Mouse (Mus musculus): ENCODE measurements at regions not wholly inside any gene's neighbourhood (a gene's known extent, or its start where the extent isn't known, plus 50 kb on each side); places are given as distances from the start of the nearest gene placed in this dataset.

DNA sequence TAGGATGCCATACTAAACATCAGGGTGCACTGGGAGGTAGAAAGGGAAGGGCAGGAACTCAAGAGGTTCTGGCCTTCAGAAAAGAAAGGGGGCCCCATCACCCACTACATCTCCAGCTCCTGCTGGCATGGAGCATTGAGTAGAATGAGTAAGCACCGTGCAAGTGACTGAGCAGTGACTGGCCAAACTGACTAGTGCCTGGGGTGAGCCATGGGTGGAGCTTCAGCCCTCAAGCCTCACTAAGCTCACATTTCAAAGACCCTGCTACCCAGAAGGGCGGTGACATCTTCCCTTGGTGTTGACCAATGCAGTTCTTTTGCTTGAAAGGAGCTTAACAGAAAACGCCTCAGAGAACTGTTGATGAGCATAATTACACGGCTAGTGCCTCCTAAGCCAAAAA, 80.0 kb upstream of the Egln3 start:
- Histone ChIP-seq H3K4me1 (ENCODE audit: control insufficient read depth, insufficient read depth, insufficient read length, low read length) (no peaks in the 10 kb centered on the region), H3K27ac (ENCODE audit: insufficient read depth, low read depth, low read length) (no peak overlapping the region), H3K4me3 (ENCODE audit: low read depth, low read length) (no peak overlapping the region), H3K27me3 (ENCODE audit: control insufficient read depth, insufficient read depth, low read length) (no peaks in the 10 kb centered on the region), H3K36me3 (ENCODE audit: control insufficient read depth, insufficient read depth, low read length) (no peaks in the 10 kb centered on the region)
- TF ChIP-seq CTCF (IDR thresholded peaks at IDR 0.05; ENCODE audit: extremely low read depth, insufficient read length, insufficient replicate concordance, low read depth, low read length): no peak
- no peak for TF ChIP-seq POLR2A (IDR thresholded peaks at IDR 0.05; ENCODE audit: low read depth, low read length)
- 75% methylated on average over 4 of the region's 4 CpGs for WGBS

- Histone ChIP-seq H3K27me3 (ENCODE audit: control insufficient read depth, insufficient read depth, low read length) (no peaks in the 10 kb centered on the region), H3K4me3 (ENCODE audit: low read depth, low read length) (no peak overlapping the region), H3K4me1 (ENCODE audit: control insufficient read depth, insufficient read depth, insufficient read length, low read length) (no peaks in the 10 kb centered on the region), H3K27ac (ENCODE audit: insufficient read depth, low read depth, low read length) (no peak overlapping the region), H3K36me3 (ENCODE audit: control insufficient read depth, insufficient read depth, low read length) (no peaks in the 10 kb centered on the region)
- WGBS: 73% methylated on average over 1 of the region's 1 CpGs
- TF ChIP-seq POLR2A (IDR thresholded peaks at IDR 0.05; ENCODE audit: low read depth, low read length): no peak
- no peak for TF ChIP-seq CTCF (IDR thresholded peaks at IDR 0.05; ENCODE audit: extremely low read depth, insufficient read length, insufficient replicate concordance, low read depth, low read length)
These were observed 79.4 kb upstream of the Egln3 start for GRCm38 (mm10) chr12:54283011-54283410.

- no peak for TF ChIP-seq POLR2A (IDR thresholded peaks at IDR 0.05; ENCODE audit: low read depth, low read length)
- TF ChIP-seq CTCF (IDR thresholded peaks at IDR 0.05; ENCODE audit: extremely low read depth, insufficient read length, insufficient replicate concordance, low read depth, low read length): no peak
- Histone ChIP-seq H3K4me1 (ENCODE audit: control insufficient read depth, insufficient read depth, insufficient read length, low read length) (no peaks in the 10 kb centered on the region), H3K36me3 (ENCODE audit: control insufficient read depth, insufficient read depth, low read length) (no peaks in the 10 kb centered on the region), H3K4me3 (ENCODE audit: low read depth, low read length) (no peak overlapping the region), H3K27ac (ENCODE audit: insufficient read depth, low read depth, low read length) (no peak overlapping the region), H3K27me3 (ENCODE audit: control insufficient read depth, insufficient read depth, low read length) (no peaks in the 10 kb centered on the region)
- whole genome bisulfite sequencing: 85% methylated on average over 4 of the region's 4 CpGs
These were observed 78.7 kb upstream of the Egln3 start for GRCm38 (mm10) chr12:54282281-54282921.

GRCm38 (mm10) chr12:54280457-54280856, 76.8 kb upstream of the Egln3 start:
- Histone ChIP-seq H3K4me3 (ENCODE audit: low read depth, low read length) (no peak overlapping the region), H3K27ac (ENCODE audit: insufficient read depth, low read depth, low read length) (no peak overlapping the region), H3K36me3 (ENCODE audit: control insufficient read depth, insufficient read depth, low read length) (no peaks in the 10 kb centered on the region), H3K27me3 (ENCODE audit: control insufficient read depth, insufficient read depth, low read length) (no peaks in the 10 kb centered on the region), H3K4me1 (ENCODE audit: control insufficient read depth, insufficient read depth, insufficient read length, low read length) (peaks cover 8% of the 10 kb centered on the region)
- 71% methylated on average over 4 of the region's 4 CpGs for WGBS
- TF ChIP-seq POLR2A (IDR thresholded peaks at IDR 0.05; ENCODE audit: low read depth, low read length) (no peak), CTCF (IDR thresholded peaks at IDR 0.05; ENCODE audit: extremely low read depth, insufficient read length, insufficient replicate concordance, low read depth, low read length) (no peak)

GRCm38 (mm10) chr12:54280001-54280400, 76.3 kb upstream of the Egln3 start:
- Histone ChIP-seq H3K27me3 (ENCODE audit: control insufficient read depth, insufficient read depth, low read length) (no peaks in the 10 kb centered on the region), H3K27ac (ENCODE audit: insufficient read depth, low read depth, low read length) (no peak overlapping the region), H3K4me3 (ENCODE audit: low read depth, low read length) (no peak overlapping the region), H3K36me3 (ENCODE audit: control insufficient read depth, insufficient read depth, low read length) (no peaks in the 10 kb centered on the region), H3K4me1 (ENCODE audit: control insufficient read depth, insufficient read depth, insufficient read length, low read length) (peaks cover 8% of the 10 kb centered on the region)
- TF ChIP-seq POLR2A (IDR thresholded peaks at IDR 0.05; ENCODE audit: low read depth, low read length) (no peak), CTCF (IDR thresholded peaks at IDR 0.05; ENCODE audit: extremely low read depth, insufficient read length, insufficient replicate concordance, low read depth, low read length) (no peak)
- 76% methylated on average over 3 of the region's 3 CpGs for WGBS

- TF ChIP-seq CTCF (IDR thresholded peaks at IDR 0.05; ENCODE audit: extremely low read depth, insufficient read length, insufficient replicate concordance, low read depth, low read length) (no peak), POLR2A (IDR thresholded peaks at IDR 0.05; ENCODE audit: low read depth, low read length) (no peak)
- WGBS: 53% methylated on average over 7 of the region's 7 CpGs
- Histone ChIP-seq H3K36me3 (ENCODE audit: control insufficient read depth, insufficient read depth, low read length) (no peaks in the 10 kb centered on the region), H3K4me1 (ENCODE audit: control insufficient read depth, insufficient read depth, insufficient read length, low read length) (peaks cover 8% of the 10 kb centered on the region), H3K4me3 (ENCODE audit: low read depth, low read length) (no peak overlapping the region), H3K27ac (ENCODE audit: insufficient read depth, low read depth, low read length) (no peak overlapping the region), H3K27me3 (ENCODE audit: control insufficient read depth, insufficient read depth, low read length) (no peaks in the 10 kb centered on the region)
These were observed 73.4 kb upstream of the Egln3 start for GRCm38 (mm10) chr12:54276978-54277537.

GRCm38 (mm10) chr12:54273506-54273905, 69.8 kb upstream of the Egln3 start:
- H3K36me3 ChIP-seq (ENCODE audit: control insufficient read depth, insufficient read depth, low read length): no peaks in the 10 kb centered on the region
- TF ChIP-seq POLR2A (IDR thresholded peaks at IDR 0.05; ENCODE audit: low read depth, low read length) (no peak), CTCF (IDR thresholded peaks at IDR 0.05; ENCODE audit: extremely low read depth, insufficient read length, insufficient replicate concordance, low read depth, low read length) (no peak)
- no peak overlapping the region for H3K27ac ChIP-seq (ENCODE audit: insufficient read depth, low read depth, low read length)
- peaks cover 8% of the 10 kb centered on the region for H3K4me1 ChIP-seq (ENCODE audit: control insufficient read depth, insufficient read depth, insufficient read length, low read length)
- no peaks in the 10 kb centered on the region for H3K27me3 ChIP-seq (ENCODE audit: control insufficient read depth, insufficient read depth, low read length)
- no peak overlapping the region for H3K4me3 ChIP-seq (ENCODE audit: low read depth, low read length)
- WGBS: 80% methylated on average over 4 of the region's 4 CpGs
